Mouse (Mus musculus): Measurements from ENCODE around the gene Aspm.

The Aspm gene

GRCm38 (mm10) chr1:139499751-139500150 is 45.2 kb downstream of the Aspm start:
- DNase-seq (ENCODE audit: low read depth in 1 of 2, low spot score in 2 of 2), result no peak

- DNase-seq (ENCODE audit: low read depth in 1 of 2, low spot score in 2 of 2), result no peak
Observed at GRCm38 (mm10) chr1:139501258-139501752, 46.7 kb downstream of the Aspm start, which contains the start of gene F13b. TSS of gene F13b (plus strand) at chr1:139501702.

- no peak for DNase-seq (ENCODE audit: low read depth in 1 of 2, low spot score in 2 of 2)
Observed at GRCm38 (mm10) chr1:139514556-139514955, 60.0 kb downstream of the Aspm start.

Data from monocyte, adult 2 months (primary cell).